Mouse (Mus musculus) thymus, adult 18-20 months (tissue): ENCODE results near the gene Cpsf6.

Experiments
- DNase-seq, 2 experiments: peaks; one replicate each; pipeline ENCODE4 v3.0.0; 2022; ENCODE audit warnings: mixed read lengths in 2 of 2

The Cpsf6 gene

GRCm38 (mm10) chr10:117413562-117414527 lies 34.0 kb upstream of the Cpsf6 start:
- DNase-seq = no peak

GRCm38 (mm10) chr10:117412474-117413057 lies 32.8 kb upstream of the Cpsf6 start:
- DNase-seq = no peak

GRCm38 (mm10) chr10:117411716-117412473 lies 32.1 kb upstream of the Cpsf6 start:
- no peak for DNase-seq

GRCm38 (mm10) chr10:117411131-117411530 lies 31.3 kb upstream of the Cpsf6 start:
- no peak for DNase-seq

- DNase-seq = no peak
Observed at GRCm38 (mm10) chr10:117410481-117411048, 30.8 kb upstream of the Cpsf6 start.

GRCm38 (mm10) chr10:117409373-117410354 lies 29.8 kb upstream of the Cpsf6 start:
- DNase-seq = no peak

GRCm38 (mm10) chr10:117408545-117409372 lies 28.9 kb upstream of the Cpsf6 start:
- no peak for DNase-seq

- no peak for DNase-seq
Observed at GRCm38 (mm10) chr10:117407734-117408288, 28.0 kb upstream of the Cpsf6 start.

- DNase-seq = no peak
Observed at GRCm38 (mm10) chr10:117406843-117407733, 27.3 kb upstream of the Cpsf6 start.

- DNase-seq = no peak
Observed at GRCm38 (mm10) chr10:117406283-117406588, 26.4 kb upstream of the Cpsf6 start.

- DNase-seq = no peak
Observed at GRCm38 (mm10) chr10:117405526-117406282, 25.9 kb upstream of the Cpsf6 start.

GRCm38 (mm10) chr10:117404384-117404783 lies 24.6 kb upstream of the Cpsf6 start:
- no peak for DNase-seq

GRCm38 (mm10) chr10:117403344-117403953 lies 23.6 kb upstream of the Cpsf6 start:
- DNase-seq = no peak

GRCm38 (mm10) chr10:117402403-117403333 lies 22.9 kb upstream of the Cpsf6 start:
- DNase-seq = peak in 1 of 2 experiments; percentile 29

GRCm38 (mm10) chr10:117401364-117401763 lies 21.5 kb upstream of the Cpsf6 start:
- DNase-seq = no peak

- no peak for DNase-seq
Observed at GRCm38 (mm10) chr10:117400246-117400954, 20.6 kb upstream of the Cpsf6 start.
